Mouse (Mus musculus) G1E (cell line): ENCODE data around the gene Scgb1a1. TPM values are rescaled to one million over a fixed set of nuclear protein-coding genes. Genes with fewer than 3 reads are reported as not detected.

Experiments
- ATAC-seq: 2 replicates; pipeline ENCODE4 v1.8.0; 2016; ENCODE audit warnings: mild to moderate bottlenecking; ENCODE audit not compliant: insufficient number of reproducible peaks, poor library complexity, low FRiP score, severe bottlenecking; ENCODE audit errors: extremely low read depth
- DNase-seq: peaks from one replicate; pipeline ENCODE4 v3.0.0; 2012; ENCODE audit warnings: low spot score
- H3K27me3 ChIP-seq: 2 replicates; pipeline ENCODE4 v1.6.1; 2012; ENCODE audit warnings: mild to moderate bottlenecking, low read length, inconsistent platforms; ENCODE audit not compliant: insufficient read depth
- H3K36me3 ChIP-seq: replicated peaks from 2 replicates; pipeline ENCODE3; 2012; ENCODE audit warnings: mild to moderate bottlenecking, inconsistent platforms
- H3K4me1 ChIP-seq: 2 replicates; pipeline ENCODE4 v1.6.1; 2012; ENCODE audit warnings: low read depth, low read length, inconsistent platforms, mixed read lengths; ENCODE audit not compliant: insufficient read depth
- H3K4me3 ChIP-seq: 2 replicates; pipeline ENCODE4 v1.5.1; 2012; ENCODE audit warnings: low read depth, mild to moderate bottlenecking, inconsistent platforms, low read length, moderate library complexity, mixed read lengths
- H3K9me3 ChIP-seq: replicated peaks from 2 replicates; pipeline ENCODE4 v1.6.1; 2012; ENCODE audit warnings: inconsistent platforms
- CTCF ChIP-seq: IDR thresholded peaks from 2 replicates; pipeline ENCODE4 v1.5.1; 2012; ENCODE audit warnings: low read depth, low read length, inconsistent platforms, mixed read lengths
- GATA1 ChIP-seq: IDR thresholded peaks from 2 replicates; pipeline ENCODE4 v1.6.1; 2012; ENCODE audit warnings: borderline replicate concordance, low read length, inconsistent platforms, mixed read lengths
- GATA2 ChIP-seq: IDR thresholded peaks from 2 replicates; pipeline ENCODE4 v1.6.1; 2012; ENCODE audit warnings: low read depth, low read length, inconsistent platforms, borderline replicate concordance
- POLR2AphosphoS5 ChIP-seq: IDR thresholded peaks from 2 replicates; pipeline ENCODE4 v1.6.1; 2012; ENCODE audit warnings: low read depth, low read length, inconsistent platforms; ENCODE audit not compliant: insufficient replicate concordance
- TAL1 ChIP-seq: conservative IDR thresholded peaks from 2 replicates; pipeline ENCODE4 v1.6.1; 2012; ENCODE audit warnings: low read depth, low read length, inconsistent platforms, mixed read lengths
- polyA plus RNA-seq: library from polyadenylated mRNA; stranded (reverse); fragments of >175 nt; gene quantifications from 2 replicates; pipeline ENCODE4 v1.2.3, GENCODE M21; 2012
- total RNA-seq, 2 experiments: library from RNA; stranded (forward) in 1 of 2; stranded (reverse) in 1 of 2; fragments of 200-1000 nt in 1 of 2; fragments of >200 nt in 1 of 2; fragmentation: Nextera tagmentation in 1 of 2; gene quantifications; 2 replicates each; pipeline ENCODE4 v1.2.3; 2014 to 2017

The Scgb1a1 gene
- total and polyA plus RNA-seq, 3 experiments = not detected

DNA sequence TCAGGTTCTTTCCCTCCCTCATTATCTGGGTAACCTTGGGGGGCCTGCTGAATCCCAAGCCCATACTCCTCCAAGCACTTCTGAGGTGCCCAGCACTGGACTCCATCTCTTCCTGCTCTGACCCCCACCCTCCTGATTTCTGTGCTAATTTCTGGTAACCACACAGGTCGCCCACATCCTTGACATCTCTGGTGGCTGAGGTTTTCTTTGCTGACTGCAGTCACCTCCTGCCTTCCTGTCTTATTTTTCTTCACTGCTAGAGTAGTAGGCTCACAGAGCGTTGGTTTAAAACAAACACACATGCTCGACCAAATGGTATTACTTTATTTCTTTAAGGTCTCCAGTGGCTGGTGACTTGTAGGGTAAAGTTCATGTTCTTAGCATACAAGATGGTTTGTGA lies 49.6 kb downstream of the Scgb1a1 start:
- H3K27me3 ChIP-seq = no peaks in the 10 kb centered on the region
- ATAC-seq = no peak
- TF ChIP-seq POLR2AphosphoS5 (no peak), TAL1 (no peak), GATA2 (no peak), CTCF (no peak), GATA1 (no peak)
- H3K36me3 ChIP-seq = no peaks in the 10 kb centered on the region
- peaks cover 69% of the 10 kb centered on the region for H3K4me1 ChIP-seq
- no peak for DNase-seq
- H3K9me3 ChIP-seq = no peaks in the 10 kb centered on the region
- H3K4me3 ChIP-seq = no peak overlapping the region

DNA sequence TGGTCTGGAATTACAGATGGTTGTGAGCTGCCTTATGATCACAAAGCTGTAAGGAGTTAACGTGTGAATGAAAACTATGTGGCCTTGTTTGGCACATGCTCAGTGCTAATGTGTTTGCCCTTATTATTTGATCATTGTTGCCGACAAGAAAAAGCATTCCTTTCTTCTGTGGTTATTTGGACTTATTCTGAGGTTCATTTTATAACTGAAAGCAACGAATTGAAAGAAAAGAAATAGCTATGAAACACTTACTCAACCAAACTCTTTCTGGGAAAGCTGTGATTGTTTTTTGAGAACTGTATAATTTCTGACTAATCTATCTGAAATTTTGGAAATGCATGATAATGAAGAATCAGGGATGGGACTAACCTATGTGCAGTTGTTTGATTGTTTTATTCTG lies 52.7 kb downstream of the Scgb1a1 start:
- Histone ChIP-seq H3K4me3 (no peak overlapping the region), H3K36me3 (no peaks in the 10 kb centered on the region), H3K9me3 (no peaks in the 10 kb centered on the region), H3K27me3 (peaks cover 4% of the 10 kb centered on the region), H3K4me1 (peaks cover 59% of the 10 kb centered on the region)
- TF ChIP-seq GATA1 (no peak), TAL1 (no peak), POLR2AphosphoS5 (no peak), GATA2 (no peak), CTCF (no peak)
- DNase-seq (no peak), ATAC-seq (no peak)

DNA sequence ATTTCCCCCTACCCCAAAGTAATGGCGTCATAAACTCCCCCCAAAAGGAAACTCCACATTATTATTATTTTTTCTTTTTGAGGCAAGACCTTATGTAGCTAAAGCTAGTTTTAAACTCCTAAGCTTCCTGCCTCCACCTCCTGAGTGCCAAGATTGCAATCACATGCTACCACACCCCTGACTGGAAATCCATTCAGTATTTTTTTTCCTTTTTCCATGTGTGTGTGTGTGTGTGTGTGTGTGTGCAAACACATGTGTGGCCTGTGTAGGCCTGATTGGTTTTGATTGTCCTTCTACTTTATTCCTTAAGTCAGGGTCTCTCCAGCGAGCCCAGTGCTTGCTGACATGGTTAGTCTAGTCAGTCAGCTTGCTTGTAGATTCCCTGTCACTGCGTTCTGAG lies 53.3 kb downstream of the Scgb1a1 start:
- no peak for DNase-seq
- Histone ChIP-seq H3K9me3 (no peaks in the 10 kb centered on the region), H3K4me3 (no peak overlapping the region), H3K4me1 (peaks cover 53% of the 10 kb centered on the region), H3K36me3 (no peaks in the 10 kb centered on the region), H3K27me3 (peaks cover 9% of the 10 kb centered on the region)
- TF ChIP-seq POLR2AphosphoS5 (no peak), TAL1 (no peak), GATA1 (no peak), CTCF (no peak), GATA2 (no peak)
- ATAC-seq = no peak

Other genes with a start within 250 kb of the Scgb1a1 start
- not detected in 2 replicates for gene Gng3, start 248.8 kb downstream of the Scgb1a1 start, total RNA-seq (2014; fragmentation: Nextera tagmentation)
- gene Gng3, start 248.8 kb downstream of the Scgb1a1 start, total RNA-seq (2017) = 0.11 TPM in 1 of 2 replicates, not detected in the other
- not detected in 2 replicates for gene Gng3, start 248.8 kb downstream of the Scgb1a1 start, polyA plus RNA-seq
- gene Lrrn4cl, start 237.2 kb downstream of the Scgb1a1 start, total RNA-seq (2014; fragmentation: Nextera tagmentation) = not detected in 2 replicates
- 0.06 and 0.16 TPM in 2 replicates for gene Lrrn4cl, start 237.2 kb downstream of the Scgb1a1 start, total RNA-seq (2017)
- gene Lrrn4cl, start 237.2 kb downstream of the Scgb1a1 start, polyA plus RNA-seq = not detected in 2 replicates
- gene Ubxn1, start 216.5 kb downstream of the Scgb1a1 start, total RNA-seq (2014; fragmentation: Nextera tagmentation) = 101 and 102 TPM in 2 replicates
- 184 and 203 TPM in 2 replicates for gene Ubxn1, start 216.5 kb downstream of the Scgb1a1 start, total RNA-seq (2017)
- 233 and 309 TPM in 2 replicates for gene Ubxn1, start 216.5 kb downstream of the Scgb1a1 start, polyA plus RNA-seq
- gene Uqcc3, start 207.0 kb downstream of the Scgb1a1 start, total RNA-seq (2014; fragmentation: Nextera tagmentation) = 22.3 and 24.8 TPM in 2 replicates
- 107 and 112 TPM in 2 replicates for gene Uqcc3, start 207.0 kb downstream of the Scgb1a1 start, total RNA-seq (2017)
- 39.6 and 41.1 TPM in 2 replicates for gene Uqcc3, start 207.0 kb downstream of the Scgb1a1 start, polyA plus RNA-seq
- gene Lbhd1, start 204.2 kb downstream of the Scgb1a1 start, total RNA-seq (2014; fragmentation: Nextera tagmentation) = 9.1 and 11.4 TPM in 2 replicates
- 14.8 and 18.1 TPM in 2 replicates for gene Lbhd1, start 204.2 kb downstream of the Scgb1a1 start, total RNA-seq (2017)
- gene Lbhd1, start 204.2 kb downstream of the Scgb1a1 start, polyA plus RNA-seq = 0.64 and 0.67 TPM in 2 replicates
- not detected in 2 replicates for gene Gm49403, start 204.0 kb downstream of the Scgb1a1 start, total RNA-seq (2014; fragmentation: Nextera tagmentation)
- not detected in 2 replicates for gene Gm49403, start 204.0 kb downstream of the Scgb1a1 start, total RNA-seq (2017)
- not detected in 2 replicates for gene Gm49403, start 204.0 kb downstream of the Scgb1a1 start, polyA plus RNA-seq
- gene 1810009A15Rik, start 199.1 kb downstream of the Scgb1a1 start, total RNA-seq (2014; fragmentation: Nextera tagmentation) = 53.0 and 65.4 TPM in 2 replicates
- 84.9 and 104 TPM in 2 replicates for gene 1810009A15Rik, start 199.1 kb downstream of the Scgb1a1 start, total RNA-seq (2017)
- gene 1810009A15Rik, start 199.1 kb downstream of the Scgb1a1 start, polyA plus RNA-seq = 66.1 and 85.7 TPM in 2 replicates
- gene Gm49416, start 199.0 kb downstream of the Scgb1a1 start, total RNA-seq (2014; fragmentation: Nextera tagmentation) = 10.6 and 15.0 TPM in 2 replicates
- gene Gm49416, start 199.0 kb downstream of the Scgb1a1 start, total RNA-seq (2017) = not detected in 2 replicates
- 8.7 and 10.4 TPM in 2 replicates for gene Gm49416, start 199.0 kb downstream of the Scgb1a1 start, polyA plus RNA-seq
- 32.8 and 35.7 TPM in 2 replicates for gene Ints5, start 195.0 kb downstream of the Scgb1a1 start, total RNA-seq (2014; fragmentation: Nextera tagmentation)
- gene Ints5, start 195.0 kb downstream of the Scgb1a1 start, total RNA-seq (2017) = 15.7 and 16.6 TPM in 2 replicates
- 59.6 and 64.0 TPM in 2 replicates for gene Ints5, start 195.0 kb downstream of the Scgb1a1 start, polyA plus RNA-seq
- gene Ganab, start 189.9 kb downstream of the Scgb1a1 start, total RNA-seq (2014; fragmentation: Nextera tagmentation) = 197 and 214 TPM in 2 replicates
- gene Ganab, start 189.9 kb downstream of the Scgb1a1 start, total RNA-seq (2017) = 75.0 and 75.6 TPM in 2 replicates
- 50.7 and 56.2 TPM in 2 replicates for gene Ganab, start 189.9 kb downstream of the Scgb1a1 start, polyA plus RNA-seq
- 70.3 and 75.7 TPM in 2 replicates for gene B3gat3, start 167.6 kb downstream of the Scgb1a1 start, total RNA-seq (2014; fragmentation: Nextera tagmentation)
- 38.8 and 47.0 TPM in 2 replicates for gene B3gat3, start 167.6 kb downstream of the Scgb1a1 start, total RNA-seq (2017)
- gene B3gat3, start 167.6 kb downstream of the Scgb1a1 start, polyA plus RNA-seq = 156 and 180 TPM in 2 replicates
- gene Rom1, start 158.6 kb downstream of the Scgb1a1 start, total RNA-seq (2014; fragmentation: Nextera tagmentation) = 1.1 TPM in 1 of 2 replicates, not detected in the other
- gene Rom1, start 158.6 kb downstream of the Scgb1a1 start, total RNA-seq (2017) = 5.4 and 6.0 TPM in 2 replicates
- gene Rom1, start 158.6 kb downstream of the Scgb1a1 start, polyA plus RNA-seq = 14.2 and 16.0 TPM in 2 replicates
- gene Eml3, start 158.4 kb downstream of the Scgb1a1 start, total RNA-seq (2014; fragmentation: Nextera tagmentation) = 24.7 and 26.3 TPM in 2 replicates
- 40.1 and 42.5 TPM in 2 replicates for gene Eml3, start 158.4 kb downstream of the Scgb1a1 start, total RNA-seq (2017)
- 111 and 114 TPM in 2 replicates for gene Eml3, start 158.4 kb downstream of the Scgb1a1 start, polyA plus RNA-seq
- gene Mta2, start 146.1 kb downstream of the Scgb1a1 start, total RNA-seq (2014; fragmentation: Nextera tagmentation) = 183 and 186 TPM in 2 replicates
- gene Mta2, start 146.1 kb downstream of the Scgb1a1 start, total RNA-seq (2017) = 166 and 177 TPM in 2 replicates
- 67.7 and 76.9 TPM in 2 replicates for gene Mta2, start 146.1 kb downstream of the Scgb1a1 start, polyA plus RNA-seq
- 17.8 and 25.6 TPM in 2 replicates for gene Tut1, start 134.1 kb downstream of the Scgb1a1 start, total RNA-seq (2014; fragmentation: Nextera tagmentation)
- gene Tut1, start 134.1 kb downstream of the Scgb1a1 start, total RNA-seq (2017) = 32.3 and 37.3 TPM in 2 replicates
- gene Tut1, start 134.1 kb downstream of the Scgb1a1 start, polyA plus RNA-seq = 60.9 and 74.1 TPM in 2 replicates
- gene Eef1g, start 120.9 kb downstream of the Scgb1a1 start, total RNA-seq (2014; fragmentation: Nextera tagmentation) = 955 and 998 TPM in 2 replicates
- gene Eef1g, start 120.9 kb downstream of the Scgb1a1 start, total RNA-seq (2017) = 647 and 686 TPM in 2 replicates
- gene Eef1g, start 120.9 kb downstream of the Scgb1a1 start, polyA plus RNA-seq = 112 and 237 TPM in 2 replicates
- gene Ahnak, start 98.7 kb downstream of the Scgb1a1 start, total RNA-seq (2014; fragmentation: Nextera tagmentation) = 22.4 and 27.8 TPM in 2 replicates
- 100 and 124 TPM in 2 replicates for gene Ahnak, start 98.7 kb downstream of the Scgb1a1 start, total RNA-seq (2017)
- 5.9 and 10.4 TPM in 2 replicates for gene Ahnak, start 98.7 kb downstream of the Scgb1a1 start, polyA plus RNA-seq
- gene Asrgl1, start 47.7 kb upstream of the Scgb1a1 start, total RNA-seq (2014; fragmentation: Nextera tagmentation) = 29.3 and 30.8 TPM in 2 replicates
- 13.4 and 15.5 TPM in 2 replicates for gene Asrgl1, start 47.7 kb upstream of the Scgb1a1 start, total RNA-seq (2017)
- 51.3 and 71.5 TPM in 2 replicates for gene Asrgl1, start 47.7 kb upstream of the Scgb1a1 start, polyA plus RNA-seq